Mouse (Mus musculus) heart, postnatal 25 days (tissue): ENCODE measurements around the gene Col6a2. TPM values are rescaled to one million over a fixed set of nuclear protein-coding genes. Genes with fewer than 3 reads are reported as not detected.

Experiments used
- DNase-seq: peaks from one replicate; pipeline ENCODE4 v3.0.0; 2022; ENCODE audit warnings: low spot score
- intact Hi-C: fragments of 180-260 bp; cut with DNase I; formaldehyde crosslinking; loops from one replicate; pipeline ENCODE4 v1.15.1; 2025
- total RNA-seq, 2 experiments: library from RNA; stranded (reverse); gene quantifications; 2 replicates each; pipeline ENCODE4 v1.2.3; 2021

Col6a2 gene
- total RNA-seq, 2 experiments from 2014 or later, result 94.0 to 106 TPM

DNA sequence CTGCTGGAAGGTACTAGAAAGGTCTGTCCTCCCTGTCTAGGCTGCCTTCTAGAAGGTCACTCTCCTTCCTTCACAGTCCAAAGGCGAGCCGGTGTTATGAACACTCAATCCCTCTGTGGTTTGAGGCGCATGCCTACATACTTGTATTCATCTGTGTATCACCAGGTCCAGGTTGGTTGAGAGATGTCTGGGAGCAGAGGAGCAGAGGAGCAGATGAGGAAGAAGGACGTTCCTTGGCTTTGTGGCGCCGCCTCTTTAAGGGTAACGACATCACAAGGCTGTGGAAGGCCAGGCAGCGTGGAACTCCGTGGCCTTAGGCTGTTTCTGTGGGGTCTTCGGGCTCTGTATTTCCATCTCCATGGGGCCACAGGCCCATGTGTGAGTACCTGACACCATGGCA lies 61.5 kb downstream of the Col6a2 start, which contains the start of gene Spatc1l:
Gene Spatc1l, plus strand, starts transcription at position 301 of the 400 bp plus-strand sequence.
- no peak for DNase-seq
- intact Hi-C loops, result no loop called here

DNA sequence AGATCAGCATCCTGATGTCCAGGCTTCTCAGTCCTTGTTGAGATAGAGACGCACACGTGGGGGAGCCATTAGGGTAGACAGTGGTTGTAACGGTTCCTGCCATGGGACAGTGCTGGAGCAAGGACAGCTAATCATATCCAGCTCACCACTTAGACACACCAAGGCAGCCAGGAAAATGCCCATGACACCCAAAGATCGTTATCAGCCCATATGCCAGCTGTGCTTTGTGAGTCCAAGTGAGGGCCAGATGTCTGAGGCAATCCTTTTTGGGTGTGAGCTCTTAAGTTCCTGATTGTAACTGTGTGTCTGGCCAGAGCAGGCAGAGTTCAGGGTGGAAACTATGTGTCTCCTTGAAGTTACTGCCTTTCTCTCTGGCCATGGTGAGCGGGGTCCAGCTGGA lies 69.4 kb downstream of the Col6a2 start:
- DNase-seq, result no peak
- intact Hi-C loops, result no loop called here

DNA sequence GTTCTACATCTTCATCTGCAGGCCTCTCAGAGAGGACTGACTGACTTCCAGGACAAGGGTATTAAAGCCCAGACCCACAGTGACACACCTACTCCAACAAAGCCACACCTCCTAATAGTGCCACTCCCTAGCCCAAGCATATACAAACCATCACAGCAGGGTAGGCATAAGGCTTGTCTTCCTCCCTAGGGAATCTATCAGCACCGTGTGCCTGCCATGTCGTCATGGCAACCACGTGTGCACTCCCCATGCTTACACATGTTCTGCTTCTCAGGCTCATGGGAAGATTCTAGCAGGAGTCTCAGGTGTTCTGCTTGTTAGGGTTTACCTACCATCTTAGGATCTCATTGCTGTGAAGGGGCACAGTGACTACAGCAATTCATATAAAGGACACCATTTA lies 71.9 kb downstream of the Col6a2 start:
- DNase-seq, result no peak
- intact Hi-C loops, result no loop called here

- no peak for DNase-seq
- intact Hi-C loops, result loop anchor here (1.0 kb wide), 1 partner anchor 185 kb away; no protein-coding TSS in a partner anchor
Observed at GRCm38 (mm10) chr10:76550458-76550857, 73.0 kb downstream of the Col6a2 start.

GRCm38 (mm10) chr10:76548218-76548617 lies 75.2 kb downstream of the Col6a2 start:
- intact Hi-C loops, result no loop called here
- no peak for DNase-seq

- no peak for DNase-seq
- intact Hi-C loops, result no loop called here
Observed at GRCm38 (mm10) chr10:76546566-76546965, 76.9 kb downstream of the Col6a2 start.

Other genes starting within 250 kb of the Col6a2 start
- gene AC141477.1, start 183.2 kb downstream of the Col6a2 start, total RNA-seq, result not detected
- gene Pcnt, start 180.8 kb downstream of the Col6a2 start, total RNA-seq, result 10 to 100 TPM; 38.1 to 47.4 TPM
- gene 2610028H24Rik, start 174.5 kb downstream of the Col6a2 start, total RNA-seq, result under 1 TPM in 1 of 2 experiments, not detected in 1; 0.26 TPM
- gene Mcm3ap, start 154.7 kb downstream of the Col6a2 start, total RNA-seq, result 10 to 100 TPM; 22.8 to 27.1 TPM
- gene Ybey, start 154.5 kb downstream of the Col6a2 start, total RNA-seq, result 1 to 10 TPM; 3.5 to 4.2 TPM
- 1 to 10 TPM; 7.3 to 7.4 TPM for gene Lss, start 92.0 kb downstream of the Col6a2 start, total RNA-seq
- gene Spatc1l, start 61.4 kb downstream of the Col6a2 start, total RNA-seq, result not detected
- not detected for gene Ftcd, start 48.0 kb downstream of the Col6a2 start, total RNA-seq
- gene Col6a1, start 102.5 kb upstream of the Col6a2 start, total RNA-seq, result 10 to 100 TPM; 83.0 to 93.0 TPM